Mouse (Mus musculus): ENCODE measurements around the gene E130218I03Rik. TPM values are rescaled to one million over a fixed set of nuclear protein-coding genes. Genes with fewer than 3 reads are reported as not detected.

The E130218I03Rik gene
- not detected for total RNA-seq (2023)

GRCm38 (mm10) chr4:134243516-134244250, at the start of gene E130218I03Rik:
E130218I03Rik (plus strand) TSS chr4:134243662.

GRCm38 (mm10) chr4:134202904-134203303, 40.6 kb upstream of the E130218I03Rik start, which contains the start of gene Gm7534:
Gm7534 (minus strand) TSS chr4:134203004.

GRCm38 (mm10) chr4:134227194-134227593, 16.3 kb upstream of the E130218I03Rik start, which contains the start of gene Catsper4:
Catsper4 (minus strand) TSS chr4:134227383.

GRCm38 (mm10) chr4:134238279-134238651, 5.2 kb upstream of the E130218I03Rik start, which contains the start of gene Cnksr1:
Cnksr1 (minus strand) TSS chr4:134238399.

GRCm38 (mm10) chr4:134245148-134245843, 1.8 kb downstream of the E130218I03Rik start, which contains the start of gene Zfp593:
Zfp593 (minus strand) TSS chr4:134245592.

GRCm38 (mm10) chr4:134246719-134247258, 3.3 kb downstream of the E130218I03Rik start, which contains the start of gene Gm30191:
Gm30191 (plus strand) TSS chr4:134246935.

GRCm38 (mm10) chr4:134253722-134254324, 10.4 kb downstream of the E130218I03Rik start, which contains the start of gene Grrp1:
Grrp1 (minus strand) TSS chr4:134254106.

GRCm38 (mm10) chr4:134287575-134288025, 44.1 kb downstream of the E130218I03Rik start, which contains the start of gene Pdik1l:
Pdik1l (minus strand) TSS chr4:134287895.

Other genes with a start within 250 kb of the E130218I03Rik start
- gene Dhdds, start 242.7 kb upstream of the E130218I03Rik start, total RNA-seq (2023): 30.0 TPM
- gene Lin28a, start 224.8 kb upstream of the E130218I03Rik start, total RNA-seq (2023): not detected
- 2.2 TPM for gene Zfp683, start 189.8 kb upstream of the E130218I03Rik start, total RNA-seq (2023)
- 6.2 TPM for gene Crybg2, start 182.8 kb upstream of the E130218I03Rik start, total RNA-seq (2023)
- 1,033 TPM for gene Cd52, start 148.6 kb upstream of the E130218I03Rik start, total RNA-seq (2023)
- gene Ubxn11, start 141.1 kb upstream of the E130218I03Rik start, total RNA-seq (2023): 269 TPM
- 449 TPM for gene Sh3bgrl3, start 114.9 kb upstream of the E130218I03Rik start, total RNA-seq (2023)
- 26.5 TPM for gene Cep85, start 56.5 kb upstream of the E130218I03Rik start, total RNA-seq (2023)
- not detected for gene Gm7534, start 40.7 kb upstream of the E130218I03Rik start, total RNA-seq (2023)
- not detected for gene Catsper4, start 16.3 kb upstream of the E130218I03Rik start, total RNA-seq (2023)
- gene Cnksr1, start 5.3 kb upstream of the E130218I03Rik start, total RNA-seq (2023): 0.21 TPM
- 26.3 TPM for gene Zfp593, start 1.9 kb downstream of the E130218I03Rik start, total RNA-seq (2023)
- gene Gm30191, start 3.3 kb downstream of the E130218I03Rik start, total RNA-seq (2023): not detected
- not detected for gene Grrp1, start 10.4 kb downstream of the E130218I03Rik start, total RNA-seq (2023)
- gene Pdik1l, start 44.2 kb downstream of the E130218I03Rik start, total RNA-seq (2023): 10.2 TPM
- gene Trim63, start 71.5 kb downstream of the E130218I03Rik start, total RNA-seq (2023): not detected
- gene Slc30a2, start 99.5 kb downstream of the E130218I03Rik start, total RNA-seq (2023): not detected
- 0.55 TPM for gene Extl1, start 140.2 kb downstream of the E130218I03Rik start, total RNA-seq (2023)
- 1.5 TPM for gene Pafah2, start 152.7 kb downstream of the E130218I03Rik start, total RNA-seq (2023)
- 17.1 TPM for gene Stmn1, start 224.7 kb downstream of the E130218I03Rik start, total RNA-seq (2023)

Data from CD8-positive naive resting alpha-beta T cell, adult 57 days (primary cell).